In genomic region chr16:30471912-30472311, GRCm38 (mm10) we compare ENCODE assay signal across 18 mouse cellular contexts.
DNase-seq lines count a peak whose midpoint lies in the region; ATAC-seq and TF ChIP-seq lines count a peak whose summit lies in the region.
"Had no signal": no experiment of that assay in that cellular context is flagged by ENCODE, and none has a peak within 500 bp of the region (broad histone marks: within the 10 kb centered on the region; RNA-seq: fewer than 3 reads in every experiment).

No protein-coding gene starts in this region.

- peak; percentile 48 for DNase-seq in heart, adult 11 months
- no peak for DNase-seq in heart, adult 8-10 months (ENCODE audit: low spot score)
- DNase-seq in MEL (ENCODE audit: low read depth, low spot score) = peak; percentile 17
- peak; percentile 16 for DNase-seq in stomach, postnatal 0 days (ENCODE audit: low spot score)
- no peak for DNase-seq in layer of hippocampus, postnatal 10 days (ENCODE audit: low spot score in 2 of 2)
- DNase-seq: adrenal gland, adult 8-10 months; adrenal gland, postnatal 36 days; cerebellum, adult 2 months; cerebellum, postnatal 10 days; gastrocnemius, postnatal 10 days; heart, adult 2 months had no signal

- TF ChIP-seq EP300 in MEL (IDR thresholded peaks at IDR 0.05; ENCODE audit: low read depth in 1 of 2, low read length in 2 of 2) = no peak
- no peak for TF ChIP-seq EP300 in stomach, postnatal 0 days (optimal IDR thresholded peaks at IDR 0.05)

- no peak overlapping the region for H3K4me2 ChIP-seq in intestine, postnatal 0 days (replicated peaks; ENCODE audit: low read depth)
- no peak overlapping the region for H3K4me2 ChIP-seq in stomach, postnatal 0 days (replicated peaks; ENCODE audit: low read depth)
- no peak overlapping the region for H3K4me2 ChIP-seq in midbrain, embryonic 13.5 days (replicated peaks)
- H3K4me2 ChIP-seq: forebrain, embryonic 15.5 days; heart, embryonic 12.5 days; hindbrain, embryonic 14.5 days had no signal

- TF ChIP-seq POLR2A in MEL (IDR thresholded peaks at IDR 0.05; ENCODE audit: control insufficient read depth in 1 of 2, insufficient read depth in 1 of 2, low read depth in 1 of 2, low read length in 2 of 2, poor library complexity in 1 of 2) = no peak

- H3K4me1 ChIP-seq in MEL (ENCODE audit: control insufficient read depth in 1 of 2, insufficient read depth in 2 of 2, low read length in 2 of 2) = peaks cover 6 to 17% of the 10 kb centered on the region in 2 experiments; a peak in 3 of 4 replicates
- H3K4me1 ChIP-seq in intestine, postnatal 0 days (replicated peaks; ENCODE audit: control insufficient read depth, insufficient read depth, low read length) = peaks cover 4% of the 10 kb centered on the region; the same call in 1 of the 2 replicates
- H3K4me1 ChIP-seq in stomach, postnatal 0 days (replicated peaks; ENCODE audit: control insufficient read depth, insufficient read depth) = no peaks in the 10 kb centered on the region
- H3K4me1 ChIP-seq in midbrain, embryonic 13.5 days (replicated peaks) = no peaks in the 10 kb centered on the region

- H3K4me3 ChIP-seq in MEL (ENCODE audit: control insufficient read depth in 1 of 2, insufficient read depth in 1 of 2, low read depth in 2 of 2, low read length in 2 of 2) = no peak overlapping the region
- no peak overlapping the region for H3K4me3 ChIP-seq in intestine, postnatal 0 days (ENCODE audit: low read depth, low read length)
- H3K4me3 ChIP-seq in stomach, postnatal 0 days (ENCODE audit: low read depth, low read length) = no peak overlapping the region
- H3K4me3 ChIP-seq in midbrain, embryonic 13.5 days (replicated peaks) = no peak overlapping the region
- H3K4me3 ChIP-seq: forebrain, embryonic 15.5 days; heart, adult 2 months; heart, embryonic 12.5 days; hindbrain, embryonic 10.5 days had no signal

- H3K9me3 ChIP-seq in MEL (replicated peaks; ENCODE audit: insufficient read depth, low read length) = no peaks in the 10 kb centered on the region
- 0 out of 2 replicates have a peak, but pooled peaks cover 5% of the 10 kb centered on the region for H3K9me3 ChIP-seq in intestine, postnatal 0 days (ENCODE audit: control insufficient read depth)
- H3K9me3 ChIP-seq in stomach, postnatal 0 days (ENCODE audit: control insufficient read depth, low read length) = 0 out of 2 replicates have a peak, but pooled peaks cover 5% of the 10 kb centered on the region
- H3K9me3 ChIP-seq in midbrain, embryonic 13.5 days = no peaks in the 10 kb centered on the region
- H3K9me3 ChIP-seq: forebrain, embryonic 15.5 days had no signal

- no peak overlapping the region for H3K9ac ChIP-seq in MEL (ENCODE audit: control insufficient read depth, low read depth, low read length, poor library complexity, severe bottlenecking)
- no peak overlapping the region for H3K9ac ChIP-seq in intestine, postnatal 0 days (ENCODE audit: low read depth, low read length)
- H3K9ac ChIP-seq in stomach, postnatal 0 days (ENCODE audit: low read length) = no peak overlapping the region
- no peak overlapping the region for H3K9ac ChIP-seq in midbrain, embryonic 13.5 days (replicated peaks)
- H3K9ac ChIP-seq: forebrain, embryonic 15.5 days; heart, embryonic 12.5 days; hindbrain, embryonic 14.5 days had no signal

- ATAC-seq in intestine, postnatal 0 days = peak; percentile 36; the same call in 1 of the 2 replicates
- peak; percentile 45; the same call in 1 of the 2 replicates for ATAC-seq in stomach, postnatal 0 days (ENCODE audit: low FRiP score, low TSS enrichment)
- no peak for ATAC-seq in midbrain, embryonic 13.5 days
- ATAC-seq: forebrain, embryonic 15.5 days had no signal

- TF ChIP-seq RAD21 in MEL (IDR thresholded peaks at IDR 0.05; ENCODE audit: low read depth, low read length) = no peak

- peaks cover 0 to 16% of the 10 kb centered on the region in 2 experiments; a peak in 2 of 4 replicates for H3K36me3 ChIP-seq in MEL (ENCODE audit: control insufficient read depth in 1 of 2, insufficient read depth in 2 of 2, low read length in 2 of 2)
- H3K36me3 ChIP-seq in intestine, postnatal 0 days (ENCODE audit: control insufficient read depth, insufficient read depth) = no peaks in the 10 kb centered on the region
- H3K36me3 ChIP-seq in stomach, postnatal 0 days (ENCODE audit: control insufficient read depth, insufficient read depth, low read length) = no peaks in the 10 kb centered on the region
- no peaks in the 10 kb centered on the region for H3K36me3 ChIP-seq in midbrain, embryonic 13.5 days
- H3K36me3 ChIP-seq: forebrain, embryonic 15.5 days; heart, embryonic 12.5 days; hindbrain, embryonic 10.5 days had no signal

- WGBS in intestine, postnatal 0 days = 23% methylated on average over 2 of the region's 2 CpGs
- 31% methylated on average over 2 of the region's 2 CpGs for WGBS in stomach, postnatal 0 days
- WGBS in midbrain, embryonic 13.5 days = 87% methylated on average over 2 of the region's 2 CpGs

- H3K79me2 ChIP-seq in MEL (ENCODE audit: control insufficient read depth, insufficient read depth, low read length, poor library complexity) = no peaks in the 10 kb centered on the region

- H3K27ac ChIP-seq in MEL (ENCODE audit: control insufficient read depth, low read depth, low read length) = no peak overlapping the region
- H3K27ac ChIP-seq in intestine, postnatal 0 days (ENCODE audit: low read depth, low read length) = peak overlapping the region; percentile 66
- no peak overlapping the region for H3K27ac ChIP-seq in stomach, postnatal 0 days (replicated peaks)
- no peak overlapping the region for H3K27ac ChIP-seq in midbrain, embryonic 13.5 days
- H3K27ac ChIP-seq: forebrain, embryonic 15.5 days; heart, adult 2 months; hindbrain, embryonic 10.5 days; hindbrain, embryonic 14.5 days had no signal

- TF ChIP-seq CTCF in MEL (IDR thresholded peaks at IDR 0.05 in 2 of 3, conservative IDR thresholded peaks at IDR 0.05 in 1 of 3; ENCODE audit: control insufficient read depth in 1 of 3, insufficient read depth in 1 of 3, low read depth in 2 of 3, low read length in 3 of 3, poor library complexity in 1 of 3, severe bottlenecking in 1 of 3) = no peak
- TF ChIP-seq CTCF in intestine, postnatal 0 days (IDR thresholded peaks at IDR 0.05; ENCODE audit: low read depth) = no peak
- TF ChIP-seq CTCF in stomach, postnatal 0 days (IDR thresholded peaks at IDR 0.05; ENCODE audit: low read depth) = no peak

- no peaks in the 10 kb centered on the region for H3K27me3 ChIP-seq in MEL (ENCODE audit: control insufficient read depth in 1 of 2, insufficient read depth in 2 of 2, low read length in 2 of 2)
- no peaks in the 10 kb centered on the region for H3K27me3 ChIP-seq in intestine, postnatal 0 days (replicated peaks; ENCODE audit: control insufficient read depth, insufficient read depth, low read length)
- H3K27me3 ChIP-seq in stomach, postnatal 0 days (ENCODE audit: control insufficient read depth, insufficient read depth, low read length) = no peaks in the 10 kb centered on the region
- no peaks in the 10 kb centered on the region for H3K27me3 ChIP-seq in midbrain, embryonic 13.5 days
- H3K27me3 ChIP-seq: CH12.LX; forebrain, embryonic 15.5 days; heart, embryonic 12.5 days had no signal

TF ChIP-seq in MEL, 35 proteins besides CTCF, POLR2A, EP300 and RAD21:
- no peak for TF ChIP-seq MAZ (IDR thresholded peaks at IDR 0.05; ENCODE audit: low read depth, low read length)
- TF ChIP-seq ELF1 (IDR thresholded peaks at IDR 0.05; ENCODE audit: low read depth, low read length) = no peak
- TF ChIP-seq CHD2 (IDR thresholded peaks at IDR 0.05; ENCODE audit: low read length) = no peak
- TF ChIP-seq GABPA (IDR thresholded peaks at IDR 0.05; ENCODE audit: low read depth, low read length) = no peak
- TF ChIP-seq ZKSCAN1 (IDR thresholded peaks at IDR 0.05; ENCODE audit: low read depth, low read length) = no peak
- no peak for TF ChIP-seq SMC3 (IDR thresholded peaks at IDR 0.05; ENCODE audit: low read depth, low read length)
- TF ChIP-seq KAT2A (conservative IDR thresholded peaks at IDR 0.05; ENCODE audit: low read depth, low read length) = no peak
- no peak for TF ChIP-seq MEF2A (IDR thresholded peaks at IDR 0.05; ENCODE audit: extremely low read depth, insufficient replicate concordance, low read depth, low read length, poor library complexity, severe bottlenecking)
- TF ChIP-seq HCFC1 (IDR thresholded peaks at IDR 0.05; ENCODE audit: low read depth, low read length) = no peak
- no peak for TF ChIP-seq SIN3A (IDR thresholded peaks at IDR 0.05; ENCODE audit: low read length)
- TF ChIP-seq POLR2AphosphoS2 (IDR thresholded peaks at IDR 0.05; ENCODE audit: low read length) = no peak
- TF ChIP-seq ZC3H11A (IDR thresholded peaks at IDR 0.05; ENCODE audit: low read depth, low read length) = no peak
- no peak for TF ChIP-seq BHLHE40 (IDR thresholded peaks at IDR 0.05; ENCODE audit: borderline replicate concordance, low read depth, low read length)
- TF ChIP-seq USF2 (IDR thresholded peaks at IDR 0.05; ENCODE audit: borderline replicate concordance in 1 of 2, insufficient read depth in 1 of 2, low read depth in 1 of 2, low read length in 2 of 2) = no peak
- TF ChIP-seq MXI1 (IDR thresholded peaks at IDR 0.05; ENCODE audit: low read depth, low read length) = no peak
- TF ChIP-seq GATA1 (IDR thresholded peaks at IDR 0.05; ENCODE audit: low read depth, low read length) = no peak
- no peak for TF ChIP-seq TCF12 (IDR thresholded peaks at IDR 0.05; ENCODE audit: low read depth, low read length)
- TF ChIP-seq ETS1 (IDR thresholded peaks at IDR 0.05; ENCODE audit: low read depth, low read length) = no peak
- no peak for TF ChIP-seq TBP (IDR thresholded peaks at IDR 0.05; ENCODE audit: low read depth, low read length)
TF ChIP-seq in MEL: peak in this region for 0.

Comparison
In these comparisons a context has a peak if more than half of its experiments do, and no peak if none do; other contexts are left out.
1. DNase-seq: peak in heart, adult 11 months (single experiment), MEL (single experiment) and stomach, postnatal 0 days (single experiment); none in heart, adult 8-10 months (single experiment) and layer of hippocampus, postnatal 10 days (0 of 2).